Mouse (Mus musculus) cerebellum, adult 2 months (tissue): Measurements from ENCODE around the gene Cacna2d2. TPM values are rescaled to one million over a fixed set of nuclear protein-coding genes. Genes with fewer than 3 reads are reported as not detected.

Experiments
- DNase-seq, 2 experiments: peaks; one replicate each; pipeline ENCODE4 v3.0.0; 2021
- H3K27ac ChIP-seq: fragments of 200-500 bp; 2 replicates; pipeline ENCODE4 v1.5.1; 2012; ENCODE audit warnings: low read length, control low read depth, inconsistent platforms; ENCODE audit not compliant: insufficient read depth
- H3K27me3 ChIP-seq: fragments of 200-500 bp; 2 replicates; pipeline ENCODE4 v1.6.1; 2012; ENCODE audit warnings: inconsistent platforms, mild to moderate bottlenecking, low read length, moderate library complexity; ENCODE audit not compliant: control insufficient read depth, insufficient read depth
- H3K4me1 ChIP-seq: fragments of 200-500 bp; 2 replicates; pipeline ENCODE4 v1.6.1; 2011; ENCODE audit warnings: low read length; ENCODE audit not compliant: control insufficient read depth, insufficient read depth
- H3K4me3 ChIP-seq: fragments of 200-500 bp; replicated peaks from 2 replicates; pipeline ENCODE3; 2011; ENCODE audit warnings: mild to moderate bottlenecking, low read depth, low read length, control low read depth; ENCODE audit not compliant: insufficient read depth
- CTCF ChIP-seq: fragments of 200-500 bp; IDR thresholded peaks from 2 replicates; pipeline ENCODE4 v1.5.1; 2011; ENCODE audit warnings: low read depth, mild to moderate bottlenecking, control low read depth, low read length, moderate library complexity, borderline replicate concordance; ENCODE audit not compliant: insufficient read depth
- POLR2A ChIP-seq: fragments of 200-500 bp; IDR thresholded peaks from 2 replicates; pipeline ENCODE4 v1.6.1; 2011; ENCODE audit warnings: low read length, control low read depth, borderline replicate concordance; ENCODE audit not compliant: insufficient read depth
- WGBS: fragments of 180-500 bp; shearing (Covaris S2); methylation state at CpG from one replicate; pipeline ENCODE4 v1.1.7; 2018; 5-methylcytosine and 5-hydroxymethylcytosine counted together
- polyA plus RNA-seq: library from polyadenylated mRNA; depleted of rRNA; stranded (reverse); fragments of >200 nt; gene quantifications from 2 replicates; pipeline ENCODE4 v1.2.3, GENCODE M21; 2012

Gene Cacna2d2
- polyA plus RNA-seq, 1 experiment: 130 TPM

DNA sequence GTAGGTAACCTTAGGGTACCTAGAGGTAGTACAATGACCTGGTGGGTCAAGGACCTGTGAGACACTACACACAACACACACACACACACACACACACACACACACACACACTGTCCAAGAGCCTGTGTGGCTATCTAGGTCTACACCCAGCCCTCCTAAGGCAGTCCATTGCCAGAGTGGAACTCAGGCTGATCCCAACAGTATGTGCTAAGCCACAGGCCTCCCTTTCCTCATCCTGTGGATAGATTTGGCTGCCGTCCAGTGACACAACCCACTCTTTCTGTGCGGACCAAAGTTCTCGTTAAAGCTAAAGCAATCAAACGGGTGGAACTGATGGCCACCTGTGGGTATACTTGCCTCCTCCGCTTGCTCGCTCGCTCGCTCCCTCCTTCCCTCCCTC is 90.7 kb downstream of the Cacna2d2 start:
- Histone ChIP-seq H3K4me3 (no peak overlapping the region), H3K27ac (no peak overlapping the region), H3K27me3 (no peaks in the 10 kb centered on the region), H3K4me1 (peaks cover 17% of the 10 kb centered on the region)
- 64% methylated on average over 8 of the region's 8 CpGs for WGBS
- DNase-seq: no peak
- no peak for TF ChIP-seq POLR2A
- no peak for TF ChIP-seq CTCF

DNA sequence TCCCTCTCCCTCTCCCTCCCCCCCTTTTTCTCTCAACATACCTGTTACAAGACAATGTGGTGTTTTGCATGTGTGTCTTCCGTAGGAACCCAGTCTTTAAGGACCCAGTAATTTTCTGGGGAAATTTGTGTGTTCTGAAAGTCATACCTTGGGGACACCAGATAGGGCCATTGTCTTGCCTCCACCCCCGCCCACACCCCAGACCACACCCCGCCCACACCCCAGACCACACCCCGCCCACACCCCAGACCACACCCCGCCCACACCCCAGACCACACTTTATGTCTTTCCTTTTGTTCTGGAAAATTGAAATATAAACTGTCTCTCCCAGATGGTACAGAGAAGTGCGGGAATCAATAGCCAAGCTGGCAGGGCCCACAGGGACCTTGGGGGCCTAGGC is 91.2 kb downstream of the Cacna2d2 start:
- no peaks in the 10 kb centered on the region for H3K27me3 ChIP-seq
- WGBS: 87% methylated on average over 6 of the region's 6 CpGs
- H3K4me1 ChIP-seq: peaks cover 12% of the 10 kb centered on the region; the same call in 1 of the 2 replicates
- no peak for TF ChIP-seq CTCF
- TF ChIP-seq POLR2A: no peak
- H3K4me3 ChIP-seq: no peak overlapping the region
- no peak for DNase-seq
- H3K27ac ChIP-seq: no peak overlapping the region

DNA sequence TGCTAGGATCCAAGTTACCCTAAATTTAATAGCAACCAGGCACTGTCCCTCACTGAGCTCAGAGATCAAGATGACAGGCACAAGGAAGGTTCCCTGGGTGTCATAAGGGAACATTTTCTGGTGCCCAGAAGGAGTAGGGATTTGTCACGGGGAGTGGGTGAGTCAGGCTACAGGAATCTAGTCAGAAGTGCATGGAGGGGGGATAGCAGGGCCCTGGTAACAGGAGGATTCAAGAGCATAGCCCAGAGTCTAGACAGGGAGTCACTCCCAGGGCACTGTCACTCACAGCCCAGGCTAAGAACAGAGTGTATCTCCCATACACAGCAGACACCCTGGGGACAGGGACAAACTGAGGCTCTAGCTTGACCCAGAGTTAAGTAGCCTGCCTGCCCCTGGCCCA is 94.1 kb downstream of the Cacna2d2 start:
- TF ChIP-seq CTCF: no peak
- 74% methylated on average over 1 of the region's 1 CpGs for WGBS
- Histone ChIP-seq H3K27ac (no peak overlapping the region), H3K4me1 (peaks cover 12% of the 10 kb centered on the region; the same call in 1 of the 2 replicates), H3K4me3 (no peak overlapping the region), H3K27me3 (no peaks in the 10 kb centered on the region)
- no peak for DNase-seq

DNA sequence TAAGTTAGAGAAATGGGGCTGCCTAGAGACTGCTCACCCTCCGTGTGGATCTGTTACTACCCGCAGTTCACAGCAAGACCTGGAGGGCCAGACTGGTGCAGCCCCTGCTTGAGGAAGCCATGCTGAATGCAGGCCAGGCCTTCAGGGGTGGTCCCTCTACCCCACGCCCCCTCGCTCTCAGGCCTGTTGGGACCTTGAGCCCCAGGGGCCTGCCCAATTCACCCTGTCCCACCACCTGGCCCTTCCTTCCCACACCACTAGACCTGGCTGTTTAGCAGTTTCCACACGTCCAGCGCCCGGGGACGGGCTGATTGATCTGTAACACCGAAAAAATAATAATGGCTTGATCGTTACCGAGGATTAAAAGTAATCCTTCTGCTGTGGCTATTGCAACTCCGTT is 94.8 kb downstream of the Cacna2d2 start:
- H3K4me1 ChIP-seq: peaks cover 12% of the 10 kb centered on the region; the same call in 1 of the 2 replicates
- H3K27ac ChIP-seq: no peak overlapping the region
- TF ChIP-seq CTCF: no peak
- TF ChIP-seq POLR2A: no peak
- no peaks in the 10 kb centered on the region for H3K27me3 ChIP-seq
- DNase-seq: no peak
- WGBS: 91% methylated on average over 12 of the region's 12 CpGs
- no peak overlapping the region for H3K4me3 ChIP-seq

DNA sequence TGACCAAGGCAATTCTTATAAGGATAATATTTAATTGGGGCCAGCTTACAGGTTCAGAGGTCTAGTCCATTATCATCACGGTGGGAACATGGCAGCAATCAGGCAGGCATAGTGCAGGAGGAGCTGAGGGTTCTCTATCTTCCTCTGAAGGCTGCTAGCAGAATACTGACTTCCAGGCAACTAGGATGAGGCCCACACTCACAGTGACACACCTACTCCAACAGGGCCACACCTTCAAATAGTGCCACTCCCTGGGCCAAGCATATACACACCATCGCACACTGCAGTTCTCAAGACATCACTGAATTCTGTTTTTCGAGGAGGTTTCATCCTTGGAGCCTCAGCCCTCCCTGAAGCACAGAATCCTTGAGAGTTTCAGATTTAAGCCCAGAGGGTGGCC is 96.9 kb downstream of the Cacna2d2 start:
- 92% methylated on average over 3 of the region's 3 CpGs for WGBS

DNA sequence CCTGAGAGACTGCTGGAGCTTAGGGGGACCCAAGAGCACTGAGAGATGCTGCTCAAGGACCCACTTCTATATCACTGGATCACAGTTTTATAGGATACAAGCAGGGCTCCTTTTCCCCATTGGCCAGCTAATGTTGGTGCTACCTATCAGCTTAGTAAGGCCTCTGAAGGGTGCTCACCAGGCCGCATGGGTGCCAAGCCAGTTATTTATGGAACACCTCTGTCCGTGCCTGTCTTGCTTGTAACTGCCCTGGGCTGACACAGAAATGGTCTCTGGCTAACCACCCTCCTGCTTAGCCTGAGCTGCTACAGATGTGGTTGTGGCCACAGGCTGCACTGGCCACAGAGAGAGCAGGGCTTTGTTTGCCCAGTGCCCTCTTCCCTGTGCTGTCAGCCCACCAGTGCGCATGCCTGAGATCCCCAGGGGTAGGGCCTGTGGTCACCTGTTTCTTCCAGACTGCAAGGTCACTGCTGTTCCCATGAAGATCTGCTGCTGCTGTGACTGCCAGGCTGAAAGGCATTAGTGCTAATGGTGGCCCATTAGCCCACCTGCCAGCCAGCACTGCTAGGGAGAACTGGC is 101.4 kb downstream of the Cacna2d2 start:
- Histone ChIP-seq H3K27me3 (no peaks in the 10 kb centered on the region), H3K4me3 (no peak overlapping the region), H3K4me1 (peaks cover 32% of the 10 kb centered on the region), H3K27ac (no peak overlapping the region)
- TF ChIP-seq POLR2A (no peak), CTCF (no peak)
- no peak for DNase-seq
- WGBS: 85% methylated on average over 3 of the region's 3 CpGs

More for the DNA sequence above, 96.9 kb downstream of the Cacna2d2 start:
- DNase-seq: no peak
- peaks cover 16% of the 10 kb centered on the region; the same call in 1 of the 2 replicates for H3K4me1 ChIP-seq
- no peak for TF ChIP-seq POLR2A
- TF ChIP-seq CTCF: no peak
- no peak overlapping the region for H3K4me3 ChIP-seq
- no peak overlapping the region for H3K27ac ChIP-seq
- no peaks in the 10 kb centered on the region for H3K27me3 ChIP-seq

DNA sequence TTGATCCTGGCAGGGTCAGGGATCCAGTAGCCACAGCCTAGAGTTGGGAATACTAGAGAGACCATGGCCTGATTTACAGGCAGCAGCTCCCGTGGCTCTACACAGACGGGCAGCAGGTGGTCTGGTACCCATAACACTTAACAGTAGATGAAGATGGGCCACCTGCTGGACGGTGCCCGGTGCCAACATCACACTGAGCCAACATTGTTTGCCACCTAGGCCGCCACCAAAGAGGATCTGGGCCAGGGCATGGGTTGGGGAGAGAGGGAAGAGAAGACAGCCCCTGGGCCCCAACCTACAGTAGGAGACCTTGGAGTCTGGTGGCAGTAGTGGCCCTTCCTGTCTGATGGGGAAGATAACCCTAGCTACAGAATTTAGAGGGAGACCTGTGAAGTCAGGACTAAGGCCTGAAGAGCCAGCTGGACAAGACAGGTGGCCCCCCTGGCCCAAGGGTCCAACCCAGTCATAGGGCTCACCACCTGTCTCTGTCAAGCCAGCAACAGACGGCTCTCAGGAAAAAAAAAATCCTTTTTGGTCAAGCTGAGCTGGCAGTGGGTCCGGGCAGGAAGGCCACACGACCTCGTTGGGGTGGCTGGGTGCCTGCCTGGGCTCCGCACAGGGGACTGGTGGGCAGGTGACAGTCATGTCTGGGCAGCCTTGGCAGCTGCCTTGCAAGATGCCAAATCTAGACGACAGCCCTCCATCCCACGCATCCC is 102.9 kb downstream of the Cacna2d2 start:
- H3K27me3 ChIP-seq: no peaks in the 10 kb centered on the region
- DNase-seq: peak; percentile 75 to 88
- peaks cover 32% of the 10 kb centered on the region for H3K4me1 ChIP-seq
- H3K4me3 ChIP-seq: no peak overlapping the region
- WGBS: 12% methylated on average over 12 of the region's 12 CpGs
- TF ChIP-seq CTCF (no peak), POLR2A (0 out of 2 replicates have a peak, but pooled peaks have one; percentile 0)
- H3K27ac ChIP-seq: peak overlapping the region; percentile 35; the same call in 1 of the 2 replicates

DNA sequence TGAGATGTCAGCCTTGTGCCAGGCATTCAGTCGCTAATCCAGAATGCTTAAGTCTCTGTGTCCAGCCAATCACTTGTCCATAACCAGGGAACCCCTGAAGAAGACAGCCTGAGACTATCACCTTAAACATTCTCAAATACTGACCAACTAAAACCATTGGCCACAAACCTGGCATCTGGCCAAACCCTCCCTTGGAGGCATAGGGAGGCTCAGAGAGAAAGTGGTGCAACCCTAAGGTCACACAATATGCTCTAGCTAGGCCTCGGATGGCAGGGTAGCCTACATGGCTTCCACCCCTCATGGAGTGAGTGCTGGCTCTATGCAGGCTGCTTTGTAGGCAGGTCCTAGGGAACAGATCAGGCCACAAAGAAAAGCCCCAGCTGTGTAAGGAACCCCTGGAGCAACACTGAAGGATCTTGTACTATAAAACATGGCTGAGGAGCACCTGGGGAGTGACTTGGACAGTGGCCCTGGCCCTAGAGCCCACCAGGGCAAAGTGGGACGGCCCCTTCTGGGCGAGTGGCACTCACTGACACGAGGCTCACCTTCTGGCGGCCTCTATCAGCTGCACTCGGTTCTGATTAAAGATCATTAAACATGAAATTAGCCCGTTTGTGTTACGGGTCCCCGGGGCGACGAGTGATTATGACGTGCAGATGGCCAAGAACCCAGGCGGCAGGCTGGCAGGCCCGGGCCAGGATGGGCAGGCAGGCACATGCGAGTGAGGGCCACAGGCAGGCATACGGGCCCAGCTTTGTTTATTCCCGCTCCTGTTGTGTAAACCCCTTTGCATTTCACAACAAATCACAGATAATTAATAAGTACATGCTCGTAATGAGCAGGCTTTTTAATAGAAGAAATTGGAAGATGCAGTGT is 105.5 kb downstream of the Cacna2d2 start:
- 56% methylated on average over 19 of the region's 19 CpGs for WGBS
- Histone ChIP-seq H3K4me1 (peaks cover 32% of the 10 kb centered on the region), H3K27me3 (no peaks in the 10 kb centered on the region), H3K4me3 (no peak overlapping the region), H3K27ac (no peak overlapping the region)
- peak; percentile 45 to 50 for DNase-seq
- TF ChIP-seq CTCF (no peak), POLR2A (no peak)
